Mouse (Mus musculus) C2C12 (cell line): ENCODE measurements around the gene Ambn. TPM values are rescaled to one million over a fixed set of nuclear protein-coding genes. Genes with fewer than 3 reads are reported as not detected.
"Not testable (repeated sequence)": the region's sequence is repeated elsewhere in the genome, so short reads cannot be mapped to it uniquely, and the experiment has no call there.

Experiments
- H3K27me3 ChIP-seq: one replicate; pipeline ENCODE4 v1.6.1; 2011; ENCODE audit not compliant: control insufficient read depth, insufficient read depth, insufficient read length
- H3K36me3 ChIP-seq: one replicate; pipeline ENCODE4 v1.6.1; 2011; ENCODE audit not compliant: control insufficient read depth, insufficient read depth
- H3K4me3 ChIP-seq: one replicate; pipeline ENCODE4 v1.5.1; 2011; ENCODE audit warnings: mild to moderate bottlenecking, control low read depth; ENCODE audit not compliant: poor library complexity, insufficient read depth, severe bottlenecking
- H3K79me2 ChIP-seq: one replicate; pipeline ENCODE4 v1.6.1; 2011; ENCODE audit not compliant: control insufficient read depth, insufficient read depth
- H3K79me3 ChIP-seq: one replicate; pipeline ENCODE4 v1.6.1; 2011; ENCODE audit warnings: low read depth, control low read depth
- H3ac ChIP-seq: one replicate; pipeline ENCODE3; 2011; ENCODE audit warnings: low read depth; ENCODE audit not compliant: control insufficient read depth, insufficient read length
- CEBPB ChIP-seq: IDR thresholded peaks from one replicate; pipeline ENCODE4 v1.6.1; 2011; ENCODE audit warnings: low read depth, mild to moderate bottlenecking, control low read depth, moderate library complexity
- CTCF ChIP-seq: IDR thresholded peaks from one replicate; pipeline ENCODE4 v1.5.1; 2011; ENCODE audit not compliant: control insufficient read depth, insufficient read depth, insufficient read length
- FOSL1 ChIP-seq: IDR thresholded peaks from one replicate; pipeline ENCODE4 v1.8.0; 2011; ENCODE audit warnings: mild to moderate bottlenecking, low read length; ENCODE audit not compliant: poor library complexity, insufficient read depth, severe bottlenecking
- MAX ChIP-seq: IDR thresholded peaks from one replicate; pipeline ENCODE4 v1.6.1; 2011; ENCODE audit warnings: mild to moderate bottlenecking, control low read depth
- MYOD1 ChIP-seq: IDR thresholded peaks from one replicate; pipeline ENCODE4 v1.6.1; 2011; ENCODE audit warnings: low read depth; ENCODE audit not compliant: control insufficient read depth, insufficient read length
- MYOG ChIP-seq: IDR thresholded peaks from one replicate; pipeline ENCODE4 v1.6.1; 2011; ENCODE audit not compliant: control insufficient read depth, insufficient read length; ENCODE audit errors: extremely low read depth
- USF1 ChIP-seq: IDR thresholded peaks from one replicate; pipeline ENCODE4 v1.6.1; 2011; ENCODE audit warnings: low read depth, mild to moderate bottlenecking, control low read depth, moderate library complexity
- long read RNA-seq, 2 experiments: library from polyadenylated mRNA; unstranded; transcript quantifications; one replicate each; pipeline ENCODE4 v2.0.0; 2019 to 2020
- polyA plus RNA-seq: library from polyadenylated mRNA; unstranded; fragments of >200 nt; fragmentation: generic; extraction: Trizol; gene quantifications from one replicate; pipeline ENCODE4 v1.2.1, GENCODE M21; 2012; ENCODE audit warnings: missing spikeins

The Ambn gene
- not detected for polyA plus RNA-seq
- long read RNA-seq, experiment 1: 0 reads
- long read RNA-seq, experiment 2: 0 reads

- no peak within 1 kb of the TSS for H3ac ChIP-seq
Observed at GRCm38 (mm10) chr5:88455691-88456090, at the start of gene Ambn. TSS of gene Ambn (plus strand) at chr5:88455991.

DNA sequence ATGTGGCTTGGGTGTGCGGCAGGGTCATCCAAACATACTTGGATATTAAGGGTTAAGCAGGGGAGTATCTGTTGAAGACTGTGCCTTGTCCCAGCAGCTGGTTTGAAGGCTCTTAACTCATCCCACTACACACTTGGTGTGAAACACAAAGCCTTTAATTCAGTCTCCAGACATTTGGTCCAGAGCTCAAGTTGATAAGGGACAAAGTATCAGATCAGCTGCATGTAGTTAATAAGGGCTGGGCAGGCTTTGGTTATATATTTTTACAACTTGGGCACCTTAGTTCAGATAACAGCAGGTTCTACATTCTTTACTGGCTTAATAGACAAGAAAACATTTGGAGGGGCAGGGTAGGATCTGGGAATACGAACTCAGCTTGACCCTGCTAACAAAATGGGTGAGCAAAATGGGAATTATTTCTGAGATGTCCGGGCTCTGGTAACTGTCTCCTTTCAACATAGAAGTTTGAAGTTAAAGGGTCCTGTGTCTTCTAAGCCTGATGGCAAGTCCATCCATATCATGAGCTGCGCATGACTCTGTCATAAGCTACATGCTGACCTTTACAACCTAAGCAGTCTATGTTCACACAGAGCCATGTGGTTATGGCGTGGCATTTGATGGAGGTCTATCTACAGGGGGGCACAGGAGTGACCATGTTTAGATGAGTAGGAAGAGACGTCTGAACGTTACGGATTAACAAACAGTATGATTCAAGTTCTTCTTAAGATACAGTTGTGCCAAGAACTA lies 35.3 kb upstream of the Ambn start:
- Histone ChIP-seq H3K79me2 (no peaks in the 10 kb centered on the region), H3ac (no peak overlapping the region), H3K27me3 (no peaks in the 10 kb centered on the region), H3K4me3 (no peak overlapping the region), H3K36me3 (no peaks in the 10 kb centered on the region), H3K79me3 (no peaks in the 10 kb centered on the region)
- TF ChIP-seq CEBPB: no peak

More at GRCm38 (mm10) chr5:88455691-88456090, at the start of gene Ambn:
- Histone ChIP-seq H3K27me3 (no peaks in the 10 kb centered on the region), H3K4me3 (no peak within 1 kb of the TSS), H3K79me3 (no peaks in the 10 kb centered on the region), H3K36me3 (no peaks in the 10 kb centered on the region), H3K79me2 (no peaks in the 10 kb centered on the region)
- TF ChIP-seq CEBPB (no peak), MAX (no peak), USF1 (no peak), FOSL1 (no peak), MYOD1 (no peak), CTCF (no peak), MYOG (no peak)

GRCm38 (mm10) chr5:88424892-88425291 lies 30.9 kb upstream of the Ambn start:
- H3K79me3 ChIP-seq, H3K4me3 ChIP-seq, H3K27me3 ChIP-seq, H3K36me3 ChIP-seq, H3ac ChIP-seq, H3K79me2 ChIP-seq: not testable (repeated sequence)

DNA sequence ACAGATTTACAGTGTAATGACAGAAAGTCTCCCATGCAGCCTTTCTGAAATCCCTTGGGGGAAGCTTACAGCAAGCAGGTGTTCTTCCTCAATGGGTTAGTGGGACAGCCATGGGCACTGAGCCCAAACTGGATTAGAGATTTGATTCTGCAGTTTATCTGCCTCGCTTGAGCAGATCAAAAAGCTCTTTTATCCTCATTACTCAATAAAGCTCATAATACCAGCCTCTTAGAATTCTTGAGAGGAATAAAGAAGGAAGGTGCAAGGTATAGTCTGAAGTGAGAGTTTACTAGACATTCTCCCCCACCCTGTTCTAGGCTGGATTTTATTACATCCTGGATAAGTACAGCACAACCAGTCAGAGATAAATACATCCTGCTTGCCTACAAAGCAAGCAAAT lies 29.0 kb upstream of the Ambn start:
- H3ac ChIP-seq: no peak overlapping the region
- H3K79me2 ChIP-seq: no peaks in the 10 kb centered on the region
- no peaks in the 10 kb centered on the region for H3K27me3 ChIP-seq
- no peak overlapping the region for H3K4me3 ChIP-seq
- H3K36me3 ChIP-seq: no peaks in the 10 kb centered on the region
- TF ChIP-seq USF1: no peak
- no peaks in the 10 kb centered on the region for H3K79me3 ChIP-seq

- TF ChIP-seq USF1 (no peak), MAX (no peak), MYOG (no peak), CEBPB (no peak), MYOD1 (no peak), FOSL1 (no peak), CTCF (no peak)
- H3K36me3 ChIP-seq: no peaks in the 10 kb centered on the region
- H3ac ChIP-seq: no peak overlapping the region
- H3K79me2 ChIP-seq: no peaks in the 10 kb centered on the region
- H3K79me3 ChIP-seq: no peaks in the 10 kb centered on the region
- no peaks in the 10 kb centered on the region for H3K27me3 ChIP-seq
- H3K4me3 ChIP-seq: no peak overlapping the region
Observed at GRCm38 (mm10) chr5:88467471-88467870, 11.7 kb downstream of the Ambn start.

GRCm38 (mm10) chr5:88468807-88469704 lies 13.3 kb downstream of the Ambn start:
- Histone ChIP-seq H3K27me3 (no peaks in the 10 kb centered on the region), H3K79me2 (no peaks in the 10 kb centered on the region), H3K4me3 (no peak overlapping the region), H3K79me3 (no peaks in the 10 kb centered on the region), H3ac (no peak overlapping the region), H3K36me3 (no peaks in the 10 kb centered on the region)
- no peak for TF ChIP-seq MYOD1
- no peak for TF ChIP-seq USF1
- no peak for TF ChIP-seq MAX
- TF ChIP-seq MYOG: no peak
- no peak for TF ChIP-seq CTCF
- TF ChIP-seq CEBPB: no peak
- TF ChIP-seq FOSL1: no peak
